Mouse (Mus musculus): ENCODE data around the gene Ffar2. TPM values are rescaled to one million over a fixed set of nuclear protein-coding genes. Genes with fewer than 3 reads are reported as not detected.

The Ffar2 gene
- polyA plus RNA-seq, 1 experiment from 2014 or later, result 1.4 TPM

GRCm38 (mm10) chr7:30857746-30858145 lies 34.2 kb upstream of the Ffar2 start:
- H3K4me3 ChIP-seq (ENCODE audit: low read depth, low read length), result no peak overlapping the region
- H3K4me2 ChIP-seq (replicated peaks; ENCODE audit: low read depth, low read length), result no peak overlapping the region
- H3K36me3 ChIP-seq (ENCODE audit: insufficient read depth, low read length), result no peaks in the 10 kb centered on the region
- ATAC-seq (no peak), DNase-seq (ENCODE audit: low spot score) (no peak)
- no peaks in the 10 kb centered on the region for H3K4me1 ChIP-seq (ENCODE audit: insufficient read depth, low read depth, low read length)
- TF ChIP-seq EP300 (IDR thresholded peaks at IDR 0.05) (no peak), CTCF (IDR thresholded peaks at IDR 0.05) (no peak)
- no peaks in the 10 kb centered on the region for H3K27me3 ChIP-seq (replicated peaks; ENCODE audit: insufficient read depth, low read length)
- 74% methylated on average over 1 of the region's 1 CpGs for WGBS
- no peak overlapping the region for H3K9ac ChIP-seq (replicated peaks; ENCODE audit: low read depth)
- no peaks in the 10 kb centered on the region for H3K9me3 ChIP-seq (ENCODE audit: low read length)
- no peak overlapping the region for H3K27ac ChIP-seq (ENCODE audit: low read length)

- H3K9ac ChIP-seq (replicated peaks; ENCODE audit: low read depth), result no peak within 1 kb of the TSS
- H3K27me3 ChIP-seq (replicated peaks; ENCODE audit: insufficient read depth, low read length), result no peaks in the 10 kb centered on the region
- no peak for TF ChIP-seq EP300 (IDR thresholded peaks at IDR 0.05)
- TF ChIP-seq CTCF (IDR thresholded peaks at IDR 0.05), result no peak
- no peaks in the 10 kb centered on the region for H3K4me1 ChIP-seq (ENCODE audit: insufficient read depth, low read depth, low read length)
- no peak within 1 kb of the TSS for H3K27ac ChIP-seq (ENCODE audit: low read length)
- no peak for DNase-seq (ENCODE audit: low spot score)
- no peak for ATAC-seq
- no peak within 1 kb of the TSS for H3K4me2 ChIP-seq (replicated peaks; ENCODE audit: low read depth, low read length)
- H3K4me3 ChIP-seq (ENCODE audit: low read depth, low read length), result no peak within 1 kb of the TSS
- no peaks in the 10 kb centered on the region for H3K36me3 ChIP-seq (ENCODE audit: insufficient read depth, low read length)
- 65% methylated on average over 6 of the region's 6 CpGs for WGBS
- no peaks in the 10 kb centered on the region for H3K9me3 ChIP-seq (ENCODE audit: low read length)
These were observed 32.5 kb upstream of the Ffar2 start, which contains the start of gene Ffar3 for GRCm38 (mm10) chr7:30856078-30856477. TSS of gene Ffar3 (minus strand) at chr7:30856178.

DNA sequence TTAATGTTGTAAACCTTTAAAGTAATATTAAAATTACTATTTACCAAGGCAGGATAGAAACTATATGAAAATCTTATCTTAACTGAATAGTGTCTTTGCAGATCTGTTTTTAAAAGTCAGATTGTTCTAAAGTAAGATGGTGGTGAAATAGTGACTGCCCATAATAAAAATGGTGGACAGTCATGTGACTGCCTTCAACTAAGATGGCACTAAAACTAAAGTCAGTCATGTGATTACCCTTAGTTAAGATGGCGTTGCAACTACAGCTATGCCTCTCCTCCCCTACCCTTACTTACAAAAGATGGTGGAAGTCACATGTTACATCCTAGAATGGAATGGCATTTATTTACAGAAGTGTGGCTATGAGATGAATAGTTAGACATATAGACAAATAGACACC lies 27.8 kb upstream of the Ffar2 start:
- Histone ChIP-seq H3K4me2 (replicated peaks; ENCODE audit: low read depth, low read length) (no peak overlapping the region), H3K27ac (ENCODE audit: low read length) (no peak overlapping the region), H3K36me3 (ENCODE audit: insufficient read depth, low read length) (no peaks in the 10 kb centered on the region), H3K27me3 (replicated peaks; ENCODE audit: insufficient read depth, low read length) (no peaks in the 10 kb centered on the region), H3K9me3 (ENCODE audit: low read length) (no peaks in the 10 kb centered on the region), H3K4me3 (ENCODE audit: low read depth, low read length) (no peak overlapping the region), H3K4me1 (ENCODE audit: insufficient read depth, low read depth, low read length) (no peaks in the 10 kb centered on the region), H3K9ac (replicated peaks; ENCODE audit: low read depth) (no peak overlapping the region)
- TF ChIP-seq CTCF (IDR thresholded peaks at IDR 0.05) (no peak), EP300 (IDR thresholded peaks at IDR 0.05) (no peak)
- 82% methylated on average over 1 of the region's 1 CpGs for WGBS
- ATAC-seq, result no peak
- DNase-seq (ENCODE audit: low spot score), result no peak

DNA sequence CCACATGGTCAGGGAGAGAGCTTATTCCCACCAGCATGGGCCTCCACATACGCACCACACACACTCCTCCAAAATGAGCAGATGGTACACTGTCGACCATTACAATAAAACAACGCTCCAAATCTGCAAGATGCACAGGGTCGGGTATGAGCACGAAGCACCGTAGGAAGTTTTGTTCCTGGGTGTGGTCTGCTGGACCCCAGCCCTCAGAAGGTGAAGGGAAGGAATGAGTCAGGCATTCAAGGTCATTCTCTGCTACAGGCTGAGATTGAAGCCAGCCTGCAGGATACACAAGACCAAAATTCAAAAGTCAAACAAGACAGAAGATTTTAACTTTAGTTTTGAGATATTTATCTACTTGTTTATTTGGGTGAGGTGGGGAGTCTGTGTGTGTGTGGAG lies 24.4 kb upstream of the Ffar2 start:
- H3K4me3 ChIP-seq (ENCODE audit: low read depth, low read length), result no peak overlapping the region
- DNase-seq (ENCODE audit: low spot score) (no peak), ATAC-seq (no peak)
- no peak for TF ChIP-seq EP300 (IDR thresholded peaks at IDR 0.05)
- TF ChIP-seq CTCF (IDR thresholded peaks at IDR 0.05), result no peak
- no peaks in the 10 kb centered on the region for H3K36me3 ChIP-seq (ENCODE audit: insufficient read depth, low read length)
- H3K27me3 ChIP-seq (replicated peaks; ENCODE audit: insufficient read depth, low read length), result no peaks in the 10 kb centered on the region
- WGBS, result 59% methylated on average over 6 of the region's 6 CpGs
- no peak overlapping the region for H3K9ac ChIP-seq (replicated peaks; ENCODE audit: low read depth)
- no peak overlapping the region for H3K4me2 ChIP-seq (replicated peaks; ENCODE audit: low read depth, low read length)
- no peaks in the 10 kb centered on the region for H3K9me3 ChIP-seq (ENCODE audit: low read length)
- no peaks in the 10 kb centered on the region for H3K4me1 ChIP-seq (ENCODE audit: insufficient read depth, low read depth, low read length)
- no peak overlapping the region for H3K27ac ChIP-seq (ENCODE audit: low read length)

DNA sequence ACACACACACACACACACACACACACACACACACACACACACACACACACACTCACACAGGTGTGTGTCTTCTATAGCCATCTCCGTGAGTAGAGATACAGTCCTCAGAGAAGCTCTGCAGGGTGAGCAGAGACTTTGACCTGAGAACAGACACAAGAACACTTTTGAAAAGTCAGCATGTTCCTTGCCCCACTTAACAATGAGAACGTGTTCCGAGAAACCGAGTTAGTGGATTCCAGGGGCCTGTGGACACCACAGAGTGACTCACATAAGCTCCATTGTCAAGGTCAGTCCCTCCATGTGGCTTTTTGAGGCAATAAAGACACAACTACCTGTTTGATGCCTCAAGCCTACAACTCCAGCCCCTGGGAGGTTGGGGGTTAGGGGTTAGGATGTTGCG lies 23.8 kb upstream of the Ffar2 start:
- ATAC-seq, result no peak
- 58% methylated on average over 5 of the region's 5 CpGs for WGBS

GRCm38 (mm10) chr7:30846505-30847053 lies 23.0 kb upstream of the Ffar2 start:
- H3K4me2 ChIP-seq (replicated peaks; ENCODE audit: low read depth, low read length), result no peak overlapping the region

More for the DNA sequence above, 23.8 kb upstream of the Ffar2 start:
- TF ChIP-seq EP300 (IDR thresholded peaks at IDR 0.05) (no peak), CTCF (IDR thresholded peaks at IDR 0.05) (no peak)
- Histone ChIP-seq H3K4me3 (ENCODE audit: low read depth, low read length) (no peak overlapping the region), H3K4me2 (replicated peaks; ENCODE audit: low read depth, low read length) (no peak overlapping the region), H3K9ac (replicated peaks; ENCODE audit: low read depth) (no peak overlapping the region), H3K27ac (ENCODE audit: low read length) (no peak overlapping the region), H3K9me3 (ENCODE audit: low read length) (no peaks in the 10 kb centered on the region), H3K4me1 (ENCODE audit: insufficient read depth, low read depth, low read length) (no peaks in the 10 kb centered on the region), H3K27me3 (replicated peaks; ENCODE audit: insufficient read depth, low read length) (no peaks in the 10 kb centered on the region), H3K36me3 (ENCODE audit: insufficient read depth, low read length) (no peaks in the 10 kb centered on the region)
- no peak for DNase-seq (ENCODE audit: low spot score)

More at GRCm38 (mm10) chr7:30846505-30847053, 23.0 kb upstream of the Ffar2 start:
- Histone ChIP-seq H3K27ac (ENCODE audit: low read length) (no peak overlapping the region), H3K9me3 (ENCODE audit: low read length) (no peaks in the 10 kb centered on the region), H3K9ac (replicated peaks; ENCODE audit: low read depth) (no peak overlapping the region), H3K4me3 (ENCODE audit: low read depth, low read length) (no peak overlapping the region), H3K4me1 (ENCODE audit: insufficient read depth, low read depth, low read length) (no peaks in the 10 kb centered on the region), H3K27me3 (replicated peaks; ENCODE audit: insufficient read depth, low read length) (no peaks in the 10 kb centered on the region), H3K36me3 (ENCODE audit: insufficient read depth, low read length) (no peaks in the 10 kb centered on the region)
- TF ChIP-seq EP300 (IDR thresholded peaks at IDR 0.05) (no peak), CTCF (IDR thresholded peaks at IDR 0.05) (no peak)
- ATAC-seq, result no peak
- WGBS, result 62% methylated on average over 2 of the region's 2 CpGs
- no peak for DNase-seq (ENCODE audit: low spot score)
